Mouse (Mus musculus): Measurements from ENCODE around the gene Lgals7.
"Not testable (repeated sequence)": the region's sequence is repeated elsewhere in the genome, so short reads cannot be mapped to it uniquely, and the experiment has no call there.

Lgals7 gene

DNA sequence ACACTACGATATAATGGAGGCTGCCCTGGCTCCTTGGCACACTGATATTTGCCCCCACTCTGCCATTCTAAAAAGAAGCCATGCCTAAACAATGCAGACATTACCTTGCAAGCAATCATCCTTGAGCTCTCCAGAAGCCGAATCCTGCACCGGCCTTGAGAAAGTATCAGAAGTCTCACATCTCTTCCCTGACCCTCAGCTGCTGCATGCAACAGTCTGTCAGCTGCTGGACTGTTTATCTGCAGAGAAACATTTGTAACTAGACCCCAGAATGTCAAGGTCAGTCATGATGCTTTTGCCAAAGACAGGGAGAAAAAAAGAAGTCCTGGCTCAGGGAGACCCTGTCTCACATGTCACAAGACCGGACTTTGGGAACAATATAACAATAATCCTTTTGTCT, 12.4 kb downstream of the Lgals7 start:
- DNase-seq (ENCODE audit: low read depth in 2 of 2, low spot score in 2 of 2) = no peak

DNA sequence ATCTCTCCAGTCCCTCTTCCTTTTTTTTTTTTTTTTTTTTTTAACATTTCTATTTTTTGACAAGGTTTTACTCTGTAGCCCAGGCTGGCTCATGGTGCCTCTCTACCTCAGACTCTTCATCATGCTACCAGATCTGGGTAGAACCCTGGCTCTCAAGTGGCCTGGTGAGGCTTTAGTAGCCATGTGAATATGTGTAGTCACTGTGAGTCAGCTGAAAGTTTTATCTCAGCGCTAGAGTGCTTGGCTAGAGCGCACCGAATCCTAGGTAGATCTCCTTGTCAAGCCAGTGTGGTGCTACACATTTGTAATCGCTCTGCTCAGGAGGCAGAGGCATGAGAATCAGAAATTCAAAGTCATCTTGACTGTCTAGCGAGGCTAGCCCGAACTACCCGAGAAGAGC, 13.5 kb downstream of the Lgals7 start:
- no peak for DNase-seq (ENCODE audit: low read depth in 2 of 2, low spot score in 2 of 2)

DNA sequence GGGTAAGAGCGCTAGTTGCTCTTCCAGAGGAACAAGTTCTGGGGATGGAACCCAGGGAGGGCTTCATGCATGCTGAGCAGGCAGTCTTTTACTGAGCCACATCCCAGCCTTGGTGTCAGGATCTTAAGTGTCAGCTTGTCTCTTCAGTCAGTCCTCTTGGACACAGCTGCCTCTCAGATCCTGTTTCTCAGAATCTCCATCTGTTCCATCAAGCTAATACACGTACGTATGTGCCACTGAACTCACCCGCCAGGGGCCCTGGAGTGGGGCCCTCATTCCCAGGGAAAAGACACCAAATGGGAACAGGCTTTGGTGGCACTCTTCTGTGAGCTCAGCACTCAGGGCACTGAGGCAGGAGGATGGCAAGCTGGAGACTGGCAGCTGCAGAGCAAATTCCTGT, 14.2 kb downstream of the Lgals7 start:
- no peak for DNase-seq (ENCODE audit: low read depth in 2 of 2, low spot score in 2 of 2)

DNA sequence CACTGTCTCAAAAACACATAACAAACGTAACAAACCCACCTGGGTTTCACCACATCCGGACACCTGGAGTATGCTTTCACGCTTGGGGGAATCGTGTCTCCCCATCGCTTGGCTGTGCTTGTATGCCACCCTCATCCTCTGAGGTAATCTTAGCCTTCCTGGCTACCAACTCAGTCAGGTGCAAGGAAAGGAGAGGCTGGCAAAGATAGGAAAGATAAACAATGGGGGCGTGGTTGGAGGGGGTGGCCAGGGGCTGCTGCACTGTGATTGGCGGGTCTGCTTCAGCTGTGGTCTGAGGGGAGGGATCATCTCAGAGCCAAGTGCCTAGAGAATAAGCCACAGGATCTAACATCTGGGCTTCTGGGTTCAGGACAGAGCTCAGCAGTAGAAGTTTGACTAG, 16.0 kb downstream of the Lgals7 start:
- DNase-seq (ENCODE audit: low read depth in 2 of 2, low spot score in 2 of 2) = no peak

DNA sequence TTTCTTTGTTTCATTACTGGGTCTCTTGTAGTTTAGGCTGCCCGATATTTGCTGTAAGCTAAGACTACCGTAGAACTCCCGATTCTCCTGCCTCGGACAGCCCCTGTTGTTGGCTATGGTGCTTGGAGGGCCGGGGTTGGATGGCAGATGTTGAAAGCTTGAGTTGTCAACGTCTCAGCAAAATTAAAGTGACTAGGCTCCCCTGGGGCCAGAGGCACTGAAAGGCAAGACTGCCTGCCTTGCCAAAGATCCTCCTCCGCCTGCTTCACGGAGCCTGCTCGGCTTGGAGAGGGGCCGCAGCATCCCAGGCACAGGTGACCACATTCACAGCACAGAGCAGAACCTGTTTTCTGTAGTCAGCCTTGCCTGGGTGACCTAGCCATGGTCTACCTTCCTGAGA, 16.9 kb downstream of the Lgals7 start:
- DNase-seq (ENCODE audit: low read depth in 2 of 2, low spot score in 2 of 2) = no peak

DNA sequence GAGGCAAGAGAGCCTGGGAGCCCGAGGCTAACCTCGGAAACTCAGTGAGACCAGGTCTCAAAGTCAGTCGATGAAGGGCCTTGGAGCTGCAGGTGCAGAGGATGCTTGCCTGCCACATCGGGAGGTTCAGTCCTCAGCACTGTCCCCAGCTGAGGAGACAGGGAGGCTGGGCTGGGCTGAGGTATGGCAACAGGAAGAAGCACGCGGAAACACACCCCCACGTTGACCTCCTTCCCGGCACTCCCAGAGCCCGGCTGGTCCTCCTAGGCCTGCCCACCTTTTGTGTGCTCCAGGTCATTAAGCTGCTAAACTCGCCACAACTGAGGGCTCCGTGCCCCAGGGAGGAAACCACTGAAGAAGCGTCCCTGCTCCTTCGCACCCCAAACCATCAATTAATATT, 17.5 kb downstream of the Lgals7 start, which contains the start of gene Capn12:
TSS of gene Capn12 (plus strand) at position 224 of the 400 bp plus-strand sequence.
- DNase-seq (ENCODE audit: low read depth in 2 of 2, low spot score in 2 of 2) = no peak

DNA sequence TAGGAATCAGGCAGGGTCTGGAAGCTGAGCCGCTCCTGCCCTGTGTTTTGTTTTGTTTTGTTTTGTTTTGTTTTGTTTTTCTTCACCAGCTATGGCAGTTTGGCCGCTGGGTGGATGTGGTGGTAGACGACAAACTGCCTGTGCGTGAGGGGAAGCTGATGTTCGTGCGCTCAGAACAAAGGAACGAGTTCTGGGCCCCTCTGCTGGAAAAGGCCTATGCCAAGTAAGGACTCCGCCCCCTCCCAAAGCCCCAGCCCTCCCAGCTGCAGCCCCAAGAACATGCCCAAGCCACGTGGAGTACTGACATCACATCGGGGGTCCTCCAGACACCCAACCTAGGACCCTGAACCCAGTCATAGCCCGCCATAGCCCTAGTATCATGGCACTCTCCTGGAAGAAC, 19.4 kb downstream of the Lgals7 start:
- no peak for DNase-seq (ENCODE audit: low read depth in 2 of 2, low spot score in 2 of 2)

DNA sequence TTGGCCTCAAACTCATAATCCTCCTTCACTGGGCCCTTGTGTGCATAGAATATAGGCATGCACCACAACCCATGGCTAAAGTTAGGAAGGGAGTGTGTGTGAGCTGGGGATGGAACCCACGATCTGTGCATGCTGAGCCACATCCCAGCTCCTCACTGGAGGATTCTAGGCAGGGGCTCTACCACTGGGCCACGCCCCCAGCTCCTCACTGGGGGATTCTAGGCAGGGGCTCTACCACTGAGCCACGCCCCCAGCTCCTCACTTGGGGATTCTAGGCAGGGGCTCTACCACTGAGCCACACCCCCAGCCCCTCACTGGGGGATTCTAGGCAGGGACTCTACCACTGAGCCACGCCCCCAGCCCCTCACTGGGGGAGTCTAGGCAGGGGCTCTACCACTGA, 20.1 kb downstream of the Lgals7 start:
- DNase-seq (ENCODE audit: low read depth in 2 of 2, low spot score in 2 of 2) = not testable (repeated sequence)

DNA sequence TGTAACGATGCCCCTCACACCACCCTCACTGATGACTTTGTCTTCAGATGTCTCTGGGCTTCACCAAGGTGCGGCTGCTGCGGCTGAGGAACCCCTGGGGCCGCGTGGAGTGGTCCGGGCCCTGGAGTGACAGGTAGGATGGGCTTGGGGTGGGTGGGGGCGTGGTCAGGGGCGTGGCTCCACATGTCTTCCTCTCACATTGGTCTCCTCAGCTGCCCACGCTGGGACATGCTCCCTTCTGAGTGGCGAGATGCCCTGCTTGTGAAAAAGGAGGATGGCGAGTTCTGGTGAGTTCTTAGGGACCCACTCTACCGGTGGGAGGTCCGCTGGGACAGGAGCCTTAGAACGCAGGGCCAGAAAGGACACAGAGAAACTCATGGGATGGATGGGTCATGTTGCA, 22.8 kb downstream of the Lgals7 start:
- DNase-seq (ENCODE audit: low read depth in 2 of 2, low spot score in 2 of 2) = no peak

DNA sequence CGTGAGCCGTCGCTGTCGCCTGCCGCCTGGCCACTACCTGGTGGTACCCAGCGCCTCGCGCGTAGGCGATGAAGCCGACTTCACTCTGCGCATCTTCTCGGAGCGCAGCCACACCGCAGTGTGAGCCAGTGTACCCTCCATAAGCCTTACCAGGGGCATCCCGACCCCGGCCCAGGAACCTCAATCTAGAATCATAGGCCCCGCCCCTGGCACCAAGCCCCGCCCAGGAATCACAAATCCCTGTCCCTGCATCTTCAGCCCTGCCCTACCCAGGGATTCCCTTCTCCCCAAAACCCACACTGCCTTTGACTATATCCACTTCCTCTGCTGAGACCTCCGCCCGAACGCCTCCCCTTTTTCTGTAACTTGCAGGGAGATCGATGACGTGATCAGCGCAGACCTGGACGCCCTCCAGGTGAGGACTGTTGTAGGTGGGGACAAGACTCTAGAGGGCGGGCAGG, 25.1 kb downstream of the Lgals7 start:
- no peak for DNase-seq (ENCODE audit: low read depth in 2 of 2, low spot score in 2 of 2)

DNA sequence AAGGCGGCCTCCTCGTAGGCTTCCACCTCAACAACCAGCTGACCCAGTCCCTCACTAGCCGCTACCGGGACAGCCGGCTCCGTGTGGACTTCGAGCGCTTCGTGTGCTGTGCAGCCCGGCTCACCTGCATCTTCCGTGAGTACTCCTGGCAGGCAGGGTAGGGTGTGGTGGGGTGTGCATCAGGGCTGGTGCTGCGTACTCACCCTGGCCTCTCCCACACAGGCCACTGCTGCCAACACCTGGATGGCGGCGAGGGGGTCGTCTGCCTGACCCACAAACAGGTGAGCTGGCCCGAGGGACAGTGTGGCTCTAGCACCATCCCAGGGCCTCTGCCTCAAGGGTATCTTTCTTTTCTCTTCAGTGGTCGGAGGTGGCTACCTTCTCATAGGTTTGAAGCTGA, 28.9 kb downstream of the Lgals7 start:
- no peak for DNase-seq (ENCODE audit: low read depth in 2 of 2, low spot score in 2 of 2)

DNA sequence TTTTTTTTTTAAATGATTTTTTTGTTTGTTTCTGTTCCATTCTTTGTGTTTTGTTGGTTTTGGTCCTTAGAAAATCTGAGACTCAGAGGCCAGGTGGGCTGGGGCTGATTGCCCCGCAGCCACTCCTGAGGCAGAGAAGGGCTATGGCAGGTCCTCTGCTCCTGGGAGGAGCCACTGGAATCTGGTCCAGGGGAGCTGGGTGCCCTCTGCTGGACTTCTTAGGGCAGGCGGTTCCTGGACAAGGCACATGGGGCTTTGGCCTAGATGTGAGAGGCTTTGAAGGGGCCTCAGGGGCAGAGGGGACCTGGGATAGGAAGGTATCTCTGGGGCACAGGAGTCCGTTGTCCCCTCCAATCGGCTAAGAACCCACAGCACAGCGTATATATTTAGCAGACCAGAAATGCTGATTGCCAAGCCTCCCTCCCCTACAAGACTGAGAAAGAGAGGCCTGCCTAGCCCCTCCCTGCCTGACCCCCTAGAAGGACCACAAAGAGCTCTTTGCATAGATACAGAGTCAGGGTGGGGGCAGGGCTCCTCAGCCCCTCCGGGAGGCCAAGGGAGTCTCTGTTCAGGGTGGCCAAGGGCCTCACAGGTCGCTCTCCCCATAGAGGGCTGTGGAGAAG, 30.1 kb downstream of the Lgals7 start:
- DNase-seq (ENCODE audit: low read depth in 2 of 2, low spot score in 2 of 2) = no peak

DNA sequence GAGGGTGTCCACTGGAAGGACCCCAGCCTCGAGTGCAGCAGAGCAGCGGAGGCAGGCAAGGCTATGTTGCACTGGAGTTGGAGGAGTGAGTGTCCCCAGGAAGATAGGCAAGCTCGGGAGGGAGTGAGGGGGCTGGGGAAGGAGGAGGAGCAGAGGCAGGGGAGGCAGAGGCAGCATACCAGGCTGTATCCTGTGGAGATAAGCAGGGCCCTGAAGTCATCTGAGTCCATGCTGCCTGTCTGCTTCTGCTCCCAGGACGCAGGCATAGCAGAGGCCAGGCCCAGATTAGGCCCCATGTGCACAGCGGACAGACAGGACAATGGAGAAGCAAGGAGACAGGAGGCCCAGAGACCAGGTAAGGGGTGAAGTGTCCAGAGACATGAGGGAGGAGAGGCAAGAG, 31.3 kb downstream of the Lgals7 start:
- no peak for DNase-seq (ENCODE audit: low read depth in 2 of 2, low spot score in 2 of 2)

DNA sequence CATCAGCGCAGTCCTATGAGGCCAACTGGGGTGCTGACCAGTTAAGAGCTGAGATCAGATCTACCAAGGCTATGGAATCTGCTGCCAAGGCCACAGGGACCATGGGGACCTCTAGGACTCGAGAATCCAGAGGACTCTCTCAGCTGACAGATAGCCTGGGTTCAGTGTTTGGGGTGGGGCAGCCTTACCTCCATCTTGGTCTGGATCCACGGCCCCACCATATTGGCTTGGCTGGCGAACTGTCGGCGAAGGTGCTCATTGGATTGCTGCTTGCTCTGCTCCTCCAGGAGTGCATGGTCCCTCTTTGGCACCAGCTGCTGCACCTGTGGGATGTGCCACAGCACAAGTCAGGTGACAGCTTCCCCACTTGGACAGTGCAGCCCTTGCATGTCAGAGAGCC, 34.0 kb downstream of the Lgals7 start:
- DNase-seq (ENCODE audit: low read depth in 2 of 2, low spot score in 2 of 2) = no peak

DNA sequence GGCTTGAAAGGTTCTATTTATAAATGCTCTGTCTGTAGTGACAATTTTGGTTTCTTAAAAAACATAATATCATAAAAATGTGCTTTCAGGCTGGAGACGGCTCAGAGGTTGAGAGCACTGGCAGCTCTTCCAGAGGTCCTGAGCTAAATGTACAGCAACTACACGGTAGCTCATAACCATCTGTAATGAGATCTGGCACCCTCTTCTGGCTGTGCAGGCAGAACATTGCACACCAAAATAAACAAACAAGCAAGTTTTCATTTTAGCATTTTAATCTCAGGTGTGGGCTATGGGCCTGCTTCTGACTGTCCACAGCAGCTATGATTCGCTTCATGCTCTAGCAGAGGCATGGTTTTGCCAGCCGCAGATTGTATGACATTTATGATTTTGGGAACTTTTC, 36.3 kb downstream of the Lgals7 start:
- no peak for DNase-seq (ENCODE audit: low read depth in 2 of 2, low spot score in 2 of 2)

DNA sequence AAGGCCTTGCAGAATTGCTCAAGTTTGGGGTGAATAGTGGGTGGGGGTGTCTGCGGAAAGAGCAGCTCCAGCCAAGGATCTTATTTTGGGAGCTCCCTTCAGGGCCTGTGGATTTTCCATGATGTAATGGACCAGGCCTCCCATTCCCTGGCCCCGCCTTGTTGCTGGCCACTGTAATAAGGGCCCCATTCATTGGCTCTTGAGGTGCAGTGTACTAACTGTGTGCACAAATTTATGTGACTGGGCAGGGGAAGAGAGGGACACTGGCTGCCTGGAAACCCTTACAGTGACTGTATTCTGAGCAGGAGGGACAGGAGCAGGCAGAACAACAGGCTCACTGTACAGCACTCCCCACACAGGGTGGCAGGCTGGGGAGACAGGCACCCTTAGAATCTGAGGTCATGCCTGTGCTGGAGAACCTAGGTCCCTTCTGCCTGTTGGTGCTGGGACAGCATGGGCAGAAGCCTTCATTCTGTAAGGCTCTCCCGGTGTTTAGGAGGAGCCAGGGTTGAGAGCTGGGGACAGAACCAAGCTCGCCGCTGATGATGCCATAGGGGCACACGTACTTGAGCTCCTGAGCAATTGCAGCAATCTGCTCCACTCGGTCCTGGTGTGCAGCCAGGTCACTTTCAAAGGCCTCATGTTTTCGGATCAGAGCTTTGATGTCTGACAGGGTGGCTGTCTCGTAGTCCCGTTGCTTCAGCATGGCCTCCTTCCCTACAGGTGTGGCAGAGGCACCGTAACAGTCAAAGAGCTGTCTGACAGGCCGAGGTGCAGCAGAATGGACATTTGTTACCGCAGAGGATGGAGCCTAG, 37.9 kb downstream of the Lgals7 start:
- DNase-seq (ENCODE audit: low read depth in 2 of 2, low spot score in 2 of 2) = no peak

DNA sequence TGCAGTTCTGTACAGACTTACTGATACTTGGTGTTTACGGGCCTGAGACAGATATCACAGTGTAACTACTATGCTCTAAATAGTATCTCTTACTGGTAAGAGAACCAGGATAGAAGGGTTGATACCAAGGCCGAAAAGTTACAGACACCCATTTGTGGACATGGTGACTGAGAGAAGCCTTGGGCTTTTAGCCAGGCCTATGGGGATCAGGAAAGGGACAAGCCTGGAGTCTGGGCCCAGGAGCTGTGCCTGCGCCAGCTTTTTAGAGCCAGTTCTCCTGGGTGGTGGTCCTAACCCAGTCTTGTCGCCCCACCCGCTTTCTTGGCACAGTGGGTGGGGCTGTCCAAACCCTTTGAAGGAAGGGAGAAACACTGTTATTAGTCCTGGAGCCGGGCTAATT, 38.5 kb downstream of the Lgals7 start:
- DNase-seq (ENCODE audit: low read depth in 2 of 2, low spot score in 2 of 2) = no peak

DNA sequence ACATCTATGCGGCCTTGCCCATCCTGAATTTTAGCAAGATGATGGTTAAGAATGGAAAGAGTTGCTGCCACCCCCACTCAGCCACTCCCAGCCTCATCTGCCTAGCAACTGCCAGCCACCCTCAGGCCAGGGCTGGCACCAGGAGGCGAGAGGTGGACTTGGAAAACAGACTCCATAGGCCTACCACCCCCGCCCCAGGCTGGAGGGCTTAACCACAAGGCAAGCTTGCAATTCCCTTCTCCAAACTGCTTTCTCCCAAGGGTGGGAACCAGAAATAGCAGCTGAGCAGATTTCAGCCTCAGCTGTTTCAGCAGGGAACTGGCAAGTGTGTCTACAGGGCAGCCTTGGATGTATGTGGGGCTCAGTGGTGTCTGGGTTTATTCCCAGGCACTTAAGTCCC, 39.2 kb downstream of the Lgals7 start:
- no peak for DNase-seq (ENCODE audit: low read depth in 2 of 2, low spot score in 2 of 2)

DNA sequence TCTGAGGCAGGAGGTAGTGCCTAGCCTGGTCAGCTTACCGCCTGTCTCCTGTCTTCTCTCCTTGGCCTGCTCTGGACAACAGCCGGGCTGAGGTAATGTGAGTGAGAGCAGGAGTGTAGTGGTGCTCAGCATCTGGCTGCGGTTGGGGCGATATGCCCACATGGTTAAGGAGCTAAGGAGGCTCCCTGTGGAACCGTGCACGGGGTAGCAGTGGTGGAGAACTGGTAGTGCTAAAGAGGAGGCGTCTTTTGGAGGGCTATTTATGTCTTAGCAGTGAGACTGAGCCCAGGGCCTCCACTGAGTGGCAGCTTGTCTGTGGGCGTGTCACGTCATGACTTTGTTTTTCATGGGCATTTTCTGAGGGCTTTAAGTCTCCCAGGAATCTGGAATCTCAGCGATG, 40.1 kb downstream of the Lgals7 start:
- DNase-seq (ENCODE audit: low read depth in 2 of 2, low spot score in 2 of 2) = no peak

DNA sequence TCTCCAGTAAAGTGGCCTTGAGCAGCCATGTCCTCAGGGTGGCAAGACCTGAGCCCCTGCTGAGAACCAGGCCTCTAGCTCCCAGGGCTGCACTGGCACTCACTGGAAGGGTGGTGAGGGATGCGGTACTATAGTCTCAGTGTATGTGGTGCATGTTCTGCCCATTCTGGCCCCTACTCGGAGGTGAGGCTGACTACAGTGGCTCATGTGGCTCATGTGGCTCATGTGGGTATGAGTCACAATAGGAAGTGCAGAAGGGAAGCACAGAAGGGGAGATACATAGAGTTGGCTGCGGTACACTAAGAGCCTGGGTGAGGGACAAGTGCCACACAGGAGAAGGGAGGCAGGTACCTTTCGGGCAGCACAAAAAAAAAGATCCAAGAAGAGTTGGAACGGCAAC, 43.5 kb downstream of the Lgals7 start:
- no peak for DNase-seq (ENCODE audit: low read depth in 2 of 2, low spot score in 2 of 2)

DNA sequence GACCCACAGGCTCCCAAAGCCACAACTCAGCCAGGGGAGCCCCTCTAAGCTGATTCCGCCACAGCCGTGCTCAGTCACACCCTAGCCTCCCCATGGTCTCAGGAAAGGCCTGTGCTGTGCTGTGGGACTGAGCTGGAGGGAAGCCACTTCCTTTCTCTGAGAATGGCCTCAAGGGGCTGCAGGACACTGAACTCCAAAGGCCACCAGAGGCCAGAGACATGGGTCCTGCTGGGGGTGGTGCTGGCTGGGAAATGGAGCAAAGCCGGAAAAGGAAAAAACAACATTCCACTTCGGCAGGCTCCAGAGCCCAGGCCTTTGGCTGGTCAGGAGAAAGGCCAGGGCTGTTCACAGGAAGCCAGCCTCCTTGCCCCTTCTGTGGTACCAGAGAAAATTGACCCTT, 48.0 kb downstream of the Lgals7 start:
- no peak for DNase-seq (ENCODE audit: low read depth in 2 of 2, low spot score in 2 of 2)

DNA sequence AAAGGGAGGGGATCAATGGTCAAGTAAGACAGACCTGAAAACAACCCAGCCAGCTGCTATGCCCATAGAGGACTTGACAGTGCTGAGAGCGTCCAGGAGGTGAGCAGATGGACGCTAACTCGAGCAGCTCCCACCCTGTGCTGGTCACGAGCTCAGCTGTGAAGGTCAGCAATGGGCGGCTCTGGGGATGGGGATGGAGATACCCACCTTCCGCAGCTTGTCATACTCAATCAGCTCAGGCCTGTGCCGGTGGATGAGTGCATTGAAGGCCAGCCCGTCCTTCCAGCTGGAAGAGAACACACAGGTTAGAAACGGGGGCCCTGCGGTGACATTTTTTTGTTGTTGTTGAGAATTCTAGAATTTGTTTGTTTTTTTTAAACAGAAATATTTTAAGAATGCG, 49.5 kb downstream of the Lgals7 start:
- DNase-seq (ENCODE audit: low read depth in 2 of 2, low spot score in 2 of 2) = no peak
